Mouse (Mus musculus): ENCODE results near the gene Zswim5.
A peak's percentile ranks its signal among the peaks of the same experiment; 100 is the strongest.

- TF ChIP-seq POLR2A (IDR thresholded peaks at IDR 0.05; ENCODE audit: extremely low read depth, insufficient read depth, low read length): 0 out of 2 replicates have a peak, but pooled peaks have one; percentile 31
- no peak for TF ChIP-seq CTCF (IDR thresholded peaks at IDR 0.05; ENCODE audit: extremely low read depth, insufficient read depth, low read length)
Observed at GRCm38 (mm10) chr4:116995131-116995797, 118.1 kb downstream of the Zswim5 start, which contains the start of gene Hectd3.
